Mouse (Mus musculus): Measurements from ENCODE around the gene Arhgap6. TPM values are rescaled to one million over a fixed set of nuclear protein-coding genes. Genes with fewer than 3 reads are reported as not detected.
"Not testable (repeated sequence)": the region's sequence is repeated elsewhere in the genome, so short reads cannot be mapped to it uniquely, and the experiment has no call there.

The Arhgap6 gene
- polyA plus RNA-seq, 1 experiment from 2014 or later: 7.5 TPM

GRCm38 (mm10) chrX:169261034-169261433, 466.1 kb downstream of the Arhgap6 start:
- no peak overlapping the region for H3K27ac ChIP-seq
- no peaks in the 10 kb centered on the region for H3K9me3 ChIP-seq
- H3K4me1 ChIP-seq: no peaks in the 10 kb centered on the region
- WGBS: 76% methylated on average over 3 of the region's 3 CpGs
- H3K9ac ChIP-seq: no peak overlapping the region
- no peak overlapping the region for H3K4me3 ChIP-seq (replicated peaks)
- H3K27me3 ChIP-seq (replicated peaks): no peaks in the 10 kb centered on the region
- no peak overlapping the region for H3K4me2 ChIP-seq
- ATAC-seq (ENCODE audit: insufficient read depth, low FRiP score, low read depth): no peak
- no peaks in the 10 kb centered on the region for H3K36me3 ChIP-seq

GRCm38 (mm10) chrX:169262212-169262611, 467.3 kb downstream of the Arhgap6 start:
- H3K27me3 ChIP-seq (replicated peaks): no peaks in the 10 kb centered on the region
- H3K4me3 ChIP-seq (replicated peaks): no peak overlapping the region
- H3K9ac ChIP-seq: no peak overlapping the region
- H3K4me2 ChIP-seq: no peak overlapping the region
- H3K4me1 ChIP-seq: no peaks in the 10 kb centered on the region
- H3K9me3 ChIP-seq: no peaks in the 10 kb centered on the region
- no peak for ATAC-seq (ENCODE audit: insufficient read depth, low FRiP score, low read depth)
- 52% methylated on average over 2 of the region's 2 CpGs for WGBS
- no peak overlapping the region for H3K27ac ChIP-seq
- no peaks in the 10 kb centered on the region for H3K36me3 ChIP-seq

GRCm38 (mm10) chrX:169263433-169264172, 468.7 kb downstream of the Arhgap6 start:
- Histone ChIP-seq H3K9ac (no peak overlapping the region), H3K27me3 (replicated peaks) (no peaks in the 10 kb centered on the region), H3K27ac (no peak overlapping the region), H3K4me2 (no peak overlapping the region), H3K9me3 (no peaks in the 10 kb centered on the region), H3K4me1 (no peaks in the 10 kb centered on the region), H3K36me3 (no peaks in the 10 kb centered on the region), H3K4me3 (replicated peaks) (no peak overlapping the region)
- ATAC-seq (ENCODE audit: insufficient read depth, low FRiP score, low read depth): no peak
- 67% methylated on average over 8 of the region's 8 CpGs for whole genome bisulfite sequencing

- no peak overlapping the region for H3K27ac ChIP-seq
- WGBS: 62% methylated on average over 4 of the region's 4 CpGs
- ATAC-seq (ENCODE audit: insufficient read depth, low FRiP score, low read depth): no peak
- no peaks in the 10 kb centered on the region for H3K27me3 ChIP-seq (replicated peaks)
- no peaks in the 10 kb centered on the region for H3K36me3 ChIP-seq
- no peak overlapping the region for H3K4me2 ChIP-seq
- no peaks in the 10 kb centered on the region for H3K4me1 ChIP-seq
- no peak overlapping the region for H3K4me3 ChIP-seq (replicated peaks)
- no peaks in the 10 kb centered on the region for H3K9me3 ChIP-seq
- H3K9ac ChIP-seq: no peak overlapping the region
Measured at GRCm38 (mm10) chrX:169299579-169299978, 504.7 kb downstream of the Arhgap6 start.

- no peak overlapping the region for H3K4me3 ChIP-seq (replicated peaks)
- H3K36me3 ChIP-seq: no peaks in the 10 kb centered on the region
- no peak for ATAC-seq (ENCODE audit: insufficient read depth, low FRiP score, low read depth)
- H3K27me3 ChIP-seq (replicated peaks): no peaks in the 10 kb centered on the region
- no peak overlapping the region for H3K4me2 ChIP-seq
- no peak overlapping the region for H3K27ac ChIP-seq
- 66% methylated on average over 26 of the region's 26 CpGs for WGBS
- H3K9ac ChIP-seq: no peak overlapping the region
- no peaks in the 10 kb centered on the region for H3K9me3 ChIP-seq
- no peaks in the 10 kb centered on the region for H3K4me1 ChIP-seq
Measured at GRCm38 (mm10) chrX:169302271-169303045, 507.6 kb downstream of the Arhgap6 start.

DNA sequence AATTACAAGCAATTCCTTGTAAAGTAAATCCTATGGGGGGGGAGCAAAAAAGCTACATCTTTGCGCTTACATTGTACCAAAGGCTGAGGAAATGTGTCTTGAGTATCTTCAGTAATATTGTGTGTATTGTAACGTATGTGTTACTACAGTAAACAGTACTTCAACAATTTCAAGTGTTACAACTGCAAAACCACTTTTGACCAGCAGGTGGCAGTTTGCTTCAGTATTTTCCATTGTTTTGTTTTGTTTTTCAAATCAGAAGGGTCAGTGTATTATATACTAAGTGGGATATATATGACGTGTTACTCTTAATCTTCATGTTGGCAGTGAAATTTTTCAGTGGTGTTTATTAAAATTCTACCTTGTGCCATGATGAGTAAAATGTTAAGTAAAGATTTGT, 509.0 kb downstream of the Arhgap6 start:
- Histone ChIP-seq H3K9ac (no peak overlapping the region), H3K36me3 (no peaks in the 10 kb centered on the region), H3K9me3 (no peaks in the 10 kb centered on the region), H3K4me1 (no peaks in the 10 kb centered on the region), H3K27ac (no peak overlapping the region), H3K4me3 (replicated peaks) (no peak overlapping the region), H3K27me3 (replicated peaks) (no peaks in the 10 kb centered on the region), H3K4me2 (no peak overlapping the region)
- 42% methylated on average over 3 of the region's 3 CpGs for WGBS
- no peak for ATAC-seq (ENCODE audit: insufficient read depth, low FRiP score, low read depth)

DNA sequence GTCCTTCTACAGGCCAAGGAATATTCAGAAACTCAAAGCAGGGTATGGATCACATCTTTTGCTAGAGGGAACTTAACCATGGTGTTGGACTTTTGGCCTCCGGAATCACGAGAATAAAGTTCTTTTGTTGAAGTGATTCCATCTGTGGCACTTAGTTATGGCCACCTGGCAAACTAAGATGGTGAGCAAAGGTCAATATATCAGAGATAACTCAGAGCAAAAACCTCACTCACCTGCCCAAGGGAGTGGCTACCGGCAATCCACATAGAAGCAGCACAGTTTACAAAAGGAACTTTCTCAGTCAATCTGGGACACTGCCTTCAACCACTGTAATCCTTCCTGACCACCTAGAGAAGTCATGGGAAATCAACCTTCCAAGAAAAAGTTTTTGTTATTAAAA, 513.7 kb downstream of the Arhgap6 start:
- H3K9me3 ChIP-seq: no peaks in the 10 kb centered on the region
- H3K36me3 ChIP-seq: no peaks in the 10 kb centered on the region
- 76% methylated on average over 3 of the region's 3 CpGs for WGBS
- H3K27me3 ChIP-seq (replicated peaks): no peaks in the 10 kb centered on the region
- no peaks in the 10 kb centered on the region for H3K4me1 ChIP-seq
- H3K4me3 ChIP-seq (replicated peaks): no peak overlapping the region
- H3K9ac ChIP-seq: no peak overlapping the region
- H3K27ac ChIP-seq: no peak overlapping the region
- H3K4me2 ChIP-seq: no peak overlapping the region
- no peak for ATAC-seq (ENCODE audit: insufficient read depth, low FRiP score, low read depth)

DNA sequence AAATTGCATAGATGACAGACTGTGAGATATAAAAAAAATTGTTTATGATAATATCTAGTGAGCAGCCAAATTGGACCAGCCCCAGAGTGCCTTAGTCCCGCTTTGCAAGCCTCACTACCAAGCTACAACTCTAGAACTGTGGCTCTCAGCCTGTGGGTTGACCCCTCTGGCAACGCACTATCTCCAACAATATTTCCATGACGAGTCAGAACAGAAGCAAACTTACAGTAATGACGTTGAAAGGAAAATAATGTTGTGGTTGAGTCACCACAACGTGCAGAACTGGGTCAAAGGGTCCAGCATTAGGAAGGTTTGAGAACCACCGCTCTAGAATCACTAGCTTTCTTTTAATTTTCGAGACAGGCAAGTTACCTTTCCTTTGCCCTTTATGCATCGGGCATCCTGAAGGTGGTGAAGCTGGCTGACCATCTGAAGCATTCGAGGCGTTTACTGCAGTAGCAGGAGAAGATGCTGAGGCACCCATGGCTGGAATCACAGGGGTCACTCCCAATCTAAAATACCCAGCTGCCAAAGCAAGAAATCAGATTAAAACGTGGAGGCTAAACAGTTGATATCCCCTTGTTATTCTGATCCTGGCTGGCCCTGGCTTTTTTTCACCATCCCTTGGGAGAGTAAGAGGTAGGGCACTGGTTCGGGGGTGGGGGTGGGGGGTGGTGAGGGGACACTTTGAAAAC, 524.3 kb downstream of the Arhgap6 start:
- no peaks in the 10 kb centered on the region for H3K27me3 ChIP-seq (replicated peaks)
- peak overlapping the region; percentile 49 for H3K4me2 ChIP-seq
- no peaks in the 10 kb centered on the region for H3K36me3 ChIP-seq
- H3K4me3 ChIP-seq (replicated peaks): peak overlapping the region; percentile 49
- no peak overlapping the region for H3K9ac ChIP-seq
- no peaks in the 10 kb centered on the region for H3K4me1 ChIP-seq
- ATAC-seq (ENCODE audit: insufficient read depth, low FRiP score, low read depth): no peak
- H3K27ac ChIP-seq: no peak overlapping the region
- WGBS: 44% methylated on average over 12 of the region's 12 CpGs
- no peaks in the 10 kb centered on the region for H3K9me3 ChIP-seq

DNA sequence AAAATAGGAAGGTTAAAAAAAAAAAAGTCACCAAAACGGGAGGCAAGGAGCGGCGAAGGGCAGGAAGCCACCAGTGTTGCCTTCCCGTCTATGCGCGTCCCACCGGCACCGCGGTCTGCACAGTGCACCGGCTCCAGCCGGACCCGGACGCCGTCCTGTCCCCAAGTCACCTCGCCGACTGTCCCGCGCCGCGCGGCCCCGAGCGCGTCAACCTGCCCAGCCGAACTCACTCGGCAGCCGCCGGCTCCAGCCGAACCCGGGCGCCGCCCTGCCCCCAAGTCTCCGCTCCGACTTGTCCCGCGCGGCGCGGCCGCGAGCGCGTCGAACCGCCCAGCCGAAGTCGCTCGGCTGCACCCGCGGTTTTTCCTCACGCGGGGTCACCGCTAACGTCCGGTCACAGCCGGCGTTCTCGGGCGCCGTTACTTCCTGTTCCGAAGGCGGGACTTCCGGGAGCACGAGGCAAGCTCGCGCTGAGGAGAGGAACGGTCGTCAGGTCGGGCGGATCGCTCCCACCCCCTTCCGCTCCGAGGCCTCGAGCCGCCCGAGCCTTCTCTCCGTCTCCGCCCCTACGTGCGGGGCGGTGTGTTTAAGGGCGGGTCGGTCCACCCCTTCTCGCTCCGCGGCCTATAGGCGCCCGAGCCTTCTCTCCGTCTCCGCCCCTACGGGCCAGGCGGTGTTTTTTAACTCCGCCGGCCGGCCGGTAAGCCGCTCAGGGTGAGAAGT, 525.2 kb downstream of the Arhgap6 start, which contains the start of gene Hccs:
Gene Hccs (minus strand): TSS at position 428 of the 723 bp plus-strand sequence.
- Histone ChIP-seq H3K4me2 (peak within 1 kb of the TSS; percentile 49), H3K36me3 (no peaks in the 10 kb centered on the region), H3K9me3 (no peaks in the 10 kb centered on the region), H3K4me1 (no peaks in the 10 kb centered on the region), H3K27me3 (replicated peaks) (no peaks in the 10 kb centered on the region), H3K9ac (peak within 1 kb of the TSS; percentile 45), H3K4me3 (replicated peaks) (peak within 1 kb of the TSS; percentile 49), H3K27ac (peak within 1 kb of the TSS; percentile 79)
- peak; percentile 100 for ATAC-seq (ENCODE audit: insufficient read depth, low FRiP score, low read depth)
- 20% methylated on average over 91 of the region's 97 CpGs for WGBS

DNA sequence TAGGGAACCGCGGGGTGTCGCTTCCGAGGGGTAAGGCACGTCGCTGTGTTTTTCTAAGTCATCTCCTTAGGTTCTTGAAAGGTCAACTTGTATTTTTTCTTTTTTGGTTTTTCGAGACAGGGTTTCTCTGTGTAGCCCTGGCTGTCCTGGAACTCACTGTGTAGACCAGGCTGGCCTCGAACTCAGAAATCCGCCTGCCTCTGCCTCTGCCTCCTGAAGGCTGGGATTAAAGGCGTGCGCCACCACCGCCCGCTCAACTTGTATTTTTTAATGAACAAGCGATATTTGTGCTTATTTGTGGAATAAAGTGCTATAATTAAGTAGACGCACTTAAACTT, 525.7 kb downstream of the Arhgap6 start:
- ATAC-seq (ENCODE audit: insufficient read depth, low FRiP score, low read depth); H3K27me3 ChIP-seq (replicated peaks); H3K9ac ChIP-seq: not testable (repeated sequence)

GRCm38 (mm10) chrX:169325929-169326595, 531.2 kb downstream of the Arhgap6 start:
- no peaks in the 10 kb centered on the region for H3K36me3 ChIP-seq
- no peak overlapping the region for H3K4me3 ChIP-seq (replicated peaks)
- no peak overlapping the region for H3K27ac ChIP-seq
- H3K27me3 ChIP-seq (replicated peaks): no peaks in the 10 kb centered on the region
- WGBS: 76% methylated on average over 3 of the region's 3 CpGs
- ATAC-seq (ENCODE audit: insufficient read depth, low FRiP score, low read depth): no peak
- no peak overlapping the region for H3K9ac ChIP-seq
- no peak overlapping the region for H3K4me2 ChIP-seq
- no peaks in the 10 kb centered on the region for H3K9me3 ChIP-seq
- no peaks in the 10 kb centered on the region for H3K4me1 ChIP-seq

More for the DNA sequence above, 525.7 kb downstream of the Arhgap6 start:
- H3K9me3 ChIP-seq, H3K27ac ChIP-seq, H3K4me1 ChIP-seq, H3K36me3 ChIP-seq: not testable (repeated sequence)
- H3K4me2 ChIP-seq: peak overlapping the region; percentile 33
- 39% methylated on average over 15 of the region's 15 CpGs for WGBS
- H3K4me3 ChIP-seq (replicated peaks): peak overlapping the region; percentile 49
